Mouse (Mus musculus): ENCODE data around the gene Traf3. TPM values are rescaled to one million over a fixed set of nuclear protein-coding genes. Genes with fewer than 3 reads are reported as not detected.

The Traf3 gene
- polyA plus RNA-seq, 1 experiment from 2014 or later, result 4.0 TPM

DNA sequence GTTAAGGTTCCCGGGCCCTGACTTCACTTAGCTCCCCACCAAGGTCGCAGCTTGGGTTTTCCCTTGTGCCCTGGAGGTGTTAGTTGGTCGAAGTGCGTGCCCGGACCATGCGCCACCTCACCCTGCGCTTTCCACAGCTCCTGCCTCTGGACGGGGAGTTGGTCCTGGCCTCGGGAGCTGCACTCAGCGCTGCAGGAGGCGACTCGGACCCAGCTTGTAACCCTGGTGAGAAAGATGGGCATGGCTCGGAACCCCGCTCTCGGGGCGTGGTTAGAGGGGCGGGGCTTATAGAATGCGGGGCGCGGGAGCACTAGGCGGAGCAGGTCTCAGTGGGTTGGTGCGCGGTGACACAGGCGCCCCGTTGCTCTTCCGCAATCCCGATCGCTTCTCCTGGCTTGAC lies 107.8 kb downstream of the Traf3 start:
- Histone ChIP-seq H3K27me3 (replicated peaks; ENCODE audit: control insufficient read depth, insufficient read depth, low read length) (peaks cover 60% of the 10 kb centered on the region), H3K36me3 (ENCODE audit: control insufficient read depth, insufficient read depth, low read length) (no peaks in the 10 kb centered on the region), H3K4me1 (ENCODE audit: control insufficient read depth, insufficient read depth, low read length) (peaks cover 30% of the 10 kb centered on the region), H3K27ac (ENCODE audit: low read length) (no peak overlapping the region), H3K4me2 (ENCODE audit: low read depth, low read length) (peak overlapping the region; percentile 75), H3K9ac (ENCODE audit: low read depth, low read length) (peak overlapping the region; percentile 55; the same call in 1 of the 2 replicates), H3K9me3 (ENCODE audit: control insufficient read depth, low read length) (peaks cover 2% of the 10 kb centered on the region; the same call in 1 of the 2 replicates), H3K4me3 (ENCODE audit: low read length) (peak overlapping the region; percentile 43)
- ATAC-seq, result peak; percentile 15; the same call in 1 of the 2 replicates
- WGBS, result 6% methylated on average over 28 of the region's 28 CpGs

DNA sequence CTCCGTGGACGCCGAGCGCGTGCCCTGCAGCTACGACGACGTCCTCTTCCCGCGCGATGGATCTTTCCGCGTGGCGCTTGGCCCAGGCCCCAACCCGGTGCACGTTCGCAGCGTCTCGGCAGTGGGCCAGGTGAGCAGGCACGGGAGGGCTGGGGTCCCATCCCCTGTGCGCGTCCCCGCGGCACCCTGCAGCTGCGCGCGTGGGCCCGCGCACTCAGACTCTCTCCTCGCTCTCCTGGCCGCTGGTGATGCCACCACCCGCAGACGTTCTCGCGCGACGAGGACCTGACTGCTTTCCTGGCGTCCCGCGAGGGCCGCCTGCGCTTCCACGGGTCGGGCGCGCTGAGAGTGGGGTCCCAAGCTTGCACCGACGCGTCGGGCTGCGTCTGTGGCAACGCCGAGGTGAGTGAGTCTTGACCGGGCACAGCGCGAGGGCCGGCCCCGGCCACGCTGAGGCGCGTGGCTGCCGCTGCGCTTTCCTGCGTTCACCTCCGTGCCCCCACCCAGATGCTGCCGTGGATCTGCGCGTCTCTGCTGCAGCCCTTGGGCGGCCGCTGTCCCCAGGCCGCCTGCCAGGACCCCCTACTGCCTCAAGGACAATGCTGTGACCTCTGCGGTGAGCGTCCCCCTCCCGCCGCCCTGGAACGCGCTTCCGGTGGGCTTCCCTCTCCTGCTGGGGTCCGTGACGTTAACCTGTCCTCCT lies 108.4 kb downstream of the Traf3 start:
- H3K9me3 ChIP-seq (ENCODE audit: control insufficient read depth, low read length), result peaks cover 6% of the 10 kb centered on the region; the same call in 1 of the 2 replicates
- peaks cover 30% of the 10 kb centered on the region for H3K4me1 ChIP-seq (ENCODE audit: control insufficient read depth, insufficient read depth, low read length)
- peaks cover 60% of the 10 kb centered on the region for H3K27me3 ChIP-seq (replicated peaks; ENCODE audit: control insufficient read depth, insufficient read depth, low read length)
- peak overlapping the region; percentile 43 for H3K4me3 ChIP-seq (ENCODE audit: low read length)
- no peak overlapping the region for H3K27ac ChIP-seq (ENCODE audit: low read length)
- peak overlapping the region; percentile 75 for H3K4me2 ChIP-seq (ENCODE audit: low read depth, low read length)
- 3% methylated on average over 80 of the region's 80 CpGs for WGBS
- H3K36me3 ChIP-seq (ENCODE audit: control insufficient read depth, insufficient read depth, low read length), result no peaks in the 10 kb centered on the region
- no peak for ATAC-seq
- H3K9ac ChIP-seq (ENCODE audit: low read depth, low read length), result peak overlapping the region; percentile 55; the same call in 1 of the 2 replicates

DNA sequence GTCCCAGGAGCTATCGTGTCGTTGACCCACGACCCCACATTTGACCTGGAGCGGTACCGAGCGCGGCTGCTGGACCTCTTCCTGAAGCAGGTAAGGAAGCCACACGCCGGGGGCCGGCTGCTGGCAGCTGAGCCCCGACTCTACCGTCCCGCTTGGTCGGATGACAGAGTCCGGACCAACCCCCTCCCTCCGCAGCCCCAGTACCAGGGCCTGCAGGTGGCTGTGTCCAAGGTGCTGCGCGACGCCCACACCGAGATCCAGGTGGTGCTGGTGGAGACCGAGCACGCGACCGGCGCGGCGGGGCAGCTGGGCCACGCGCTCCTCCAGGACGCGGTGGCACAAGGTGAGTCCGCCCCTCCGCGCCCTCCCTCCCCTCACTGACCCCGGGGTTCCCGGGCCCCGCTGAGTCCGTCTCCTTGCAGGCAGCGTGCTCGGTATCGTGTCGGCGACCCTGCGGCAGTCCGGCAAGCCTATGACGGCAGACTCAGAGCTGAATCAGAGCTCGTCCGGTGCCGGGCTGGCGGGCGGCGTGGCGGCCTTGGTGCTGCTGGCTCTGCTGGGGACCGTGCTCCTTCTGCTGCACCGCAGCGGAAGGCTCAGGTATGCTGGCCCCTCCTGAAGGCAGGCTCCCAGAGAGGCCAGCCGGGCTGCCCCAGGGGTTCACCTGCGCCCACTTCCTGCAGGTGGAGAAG lies 109.1 kb downstream of the Traf3 start:
- peak overlapping the region; percentile 43 for H3K4me3 ChIP-seq (ENCODE audit: low read length)
- H3K9me3 ChIP-seq (ENCODE audit: control insufficient read depth, low read length), result peaks cover 8% of the 10 kb centered on the region; the same call in 1 of the 2 replicates
- no peak overlapping the region for H3K27ac ChIP-seq (ENCODE audit: low read length)
- peaks cover 58% of the 10 kb centered on the region for H3K27me3 ChIP-seq (replicated peaks; ENCODE audit: control insufficient read depth, insufficient read depth, low read length)
- peaks cover 28% of the 10 kb centered on the region for H3K4me1 ChIP-seq (ENCODE audit: control insufficient read depth, insufficient read depth, low read length)
- H3K4me2 ChIP-seq (ENCODE audit: low read depth, low read length), result peak overlapping the region; percentile 75
- H3K36me3 ChIP-seq (ENCODE audit: control insufficient read depth, insufficient read depth, low read length), result no peaks in the 10 kb centered on the region
- no peak for ATAC-seq
- H3K9ac ChIP-seq (ENCODE audit: low read depth, low read length), result peak overlapping the region; percentile 55; the same call in 1 of the 2 replicates
- 11% methylated on average over 55 of the region's 58 CpGs for WGBS

DNA sequence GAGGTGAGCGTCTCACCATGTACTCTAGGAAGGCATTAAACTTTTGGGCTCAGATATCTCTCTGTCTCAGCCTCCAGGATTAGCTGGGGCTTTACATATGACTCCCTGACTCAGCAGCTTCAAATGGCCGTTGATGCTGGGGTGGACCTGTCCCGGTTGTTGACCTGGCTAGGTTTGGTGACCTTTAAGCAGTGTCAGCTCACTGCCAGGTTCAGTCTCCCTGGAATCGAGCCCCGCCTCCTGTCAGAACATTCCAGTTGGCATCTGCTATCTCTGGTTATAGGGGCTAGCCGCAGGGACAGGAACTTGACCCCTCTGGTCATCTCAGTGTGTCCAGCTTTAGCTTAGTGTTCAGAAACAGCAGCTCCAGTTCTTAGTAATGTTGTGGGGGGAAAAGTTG lies 110.2 kb downstream of the Traf3 start:
- Histone ChIP-seq H3K9ac (ENCODE audit: low read depth, low read length) (no peak overlapping the region), H3K4me2 (ENCODE audit: low read depth, low read length) (no peak overlapping the region), H3K9me3 (ENCODE audit: control insufficient read depth, low read length) (peaks cover 8% of the 10 kb centered on the region; the same call in 1 of the 2 replicates), H3K4me1 (ENCODE audit: control insufficient read depth, insufficient read depth, low read length) (peaks cover 18% of the 10 kb centered on the region), H3K27ac (ENCODE audit: low read length) (no peak overlapping the region), H3K4me3 (ENCODE audit: low read length) (no peak overlapping the region), H3K27me3 (replicated peaks; ENCODE audit: control insufficient read depth, insufficient read depth, low read length) (peaks cover 51% of the 10 kb centered on the region), H3K36me3 (ENCODE audit: control insufficient read depth, insufficient read depth, low read length) (no peaks in the 10 kb centered on the region)
- WGBS, result 53% methylated on average over 6 of the region's 6 CpGs
- ATAC-seq, result no peak

DNA sequence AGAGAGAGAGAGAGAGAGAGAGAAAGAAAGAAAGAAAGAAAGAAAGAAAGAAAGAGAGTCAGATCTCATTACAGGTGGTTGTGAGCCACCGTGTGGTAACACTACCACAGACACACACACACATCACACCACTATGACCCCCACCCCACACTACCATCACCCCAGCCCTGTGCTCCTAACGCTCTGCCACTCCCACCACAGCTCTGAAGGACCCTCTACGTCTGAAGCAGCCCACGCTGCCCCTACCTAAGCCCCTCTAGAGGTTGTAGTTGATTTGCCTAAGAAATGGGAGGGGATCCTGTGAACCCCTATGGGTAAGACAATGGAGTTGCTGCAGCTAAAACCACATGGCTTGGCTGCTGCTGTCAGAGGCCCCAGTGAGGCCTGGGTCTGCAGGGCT lies 117.4 kb downstream of the Traf3 start:
- no peaks in the 10 kb centered on the region for H3K27me3 ChIP-seq (replicated peaks; ENCODE audit: control insufficient read depth, insufficient read depth, low read length)
- H3K27ac ChIP-seq (ENCODE audit: low read length), result no peak overlapping the region
- H3K4me1 ChIP-seq (ENCODE audit: control insufficient read depth, insufficient read depth, low read length), result peaks cover 3% of the 10 kb centered on the region; the same call in 1 of the 2 replicates
- WGBS, result 78% methylated on average over 4 of the region's 4 CpGs
- H3K9me3 ChIP-seq (ENCODE audit: control insufficient read depth, low read length), result peaks cover 8% of the 10 kb centered on the region; the same call in 1 of the 2 replicates
- no peaks in the 10 kb centered on the region for H3K36me3 ChIP-seq (ENCODE audit: control insufficient read depth, insufficient read depth, low read length)
- no peak overlapping the region for H3K9ac ChIP-seq (ENCODE audit: low read depth, low read length)
- no peak overlapping the region for H3K4me3 ChIP-seq (ENCODE audit: low read length)
- ATAC-seq, result no peak
- H3K4me2 ChIP-seq (ENCODE audit: low read depth, low read length), result no peak overlapping the region

DNA sequence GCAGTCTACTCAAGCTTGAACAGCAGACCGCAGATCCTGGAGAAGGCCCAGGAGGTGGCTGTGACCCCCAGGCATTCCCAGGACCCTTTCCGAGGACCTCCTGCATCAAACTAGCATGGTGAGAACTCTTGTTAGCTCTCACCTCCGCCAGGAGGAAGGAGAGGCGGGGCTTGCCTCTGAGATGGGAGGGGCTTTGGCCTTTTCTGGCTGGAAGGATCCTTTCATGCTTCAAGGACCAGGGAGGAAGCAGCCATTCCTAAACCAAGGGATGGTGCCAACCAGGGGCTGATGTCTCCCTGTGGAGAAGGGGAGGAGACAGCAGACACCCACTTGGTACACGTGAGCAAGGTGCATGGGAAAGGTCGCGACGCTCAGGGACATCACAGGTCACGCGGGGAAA lies 118.4 kb downstream of the Traf3 start:
- Histone ChIP-seq H3K4me3 (ENCODE audit: low read length) (0 out of 2 replicates have a peak overlapping the region, but pooled peaks have one; percentile 12), H3K36me3 (ENCODE audit: control insufficient read depth, insufficient read depth, low read length) (no peaks in the 10 kb centered on the region), H3K4me1 (ENCODE audit: control insufficient read depth, insufficient read depth, low read length) (peaks cover 3% of the 10 kb centered on the region; the same call in 1 of the 2 replicates), H3K27me3 (replicated peaks; ENCODE audit: control insufficient read depth, insufficient read depth, low read length) (no peaks in the 10 kb centered on the region), H3K9ac (ENCODE audit: low read depth, low read length) (no peak overlapping the region), H3K27ac (ENCODE audit: low read length) (no peak overlapping the region), H3K4me2 (ENCODE audit: low read depth, low read length) (peak overlapping the region; percentile 38; the same call in 1 of the 2 replicates), H3K9me3 (ENCODE audit: control insufficient read depth, low read length) (0 out of 2 replicates have a peak, but pooled peaks cover 3% of the 10 kb centered on the region)
- no peak; the same call in 1 of the 2 replicates for ATAC-seq
- 28% methylated on average over 10 of the region's 10 CpGs for WGBS

DNA sequence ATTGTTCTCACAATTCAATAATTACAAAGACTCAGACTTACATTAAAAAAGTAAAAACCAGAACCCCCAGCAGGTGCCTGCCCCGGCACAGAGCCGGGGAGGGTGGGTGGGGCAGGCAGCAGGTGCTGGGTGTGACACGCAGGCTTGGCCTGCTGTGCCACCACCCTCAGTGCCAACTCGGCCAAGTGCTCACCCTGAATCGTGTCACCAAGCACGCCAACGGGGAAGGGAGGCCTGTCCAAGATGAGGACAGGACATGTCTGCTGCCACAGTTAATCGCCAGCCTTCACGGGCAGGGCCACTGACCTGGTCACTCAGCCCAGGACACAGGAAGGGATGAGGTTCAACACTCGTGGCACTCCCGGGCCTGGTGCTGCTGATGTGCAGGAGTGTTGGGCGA lies 126.9 kb downstream of the Traf3 start:
- no peak overlapping the region for H3K27ac ChIP-seq (ENCODE audit: low read length)
- no peak overlapping the region for H3K4me2 ChIP-seq (ENCODE audit: low read depth, low read length)
- H3K9ac ChIP-seq (ENCODE audit: low read depth, low read length), result no peak overlapping the region
- H3K27me3 ChIP-seq (replicated peaks; ENCODE audit: control insufficient read depth, insufficient read depth, low read length), result no peaks in the 10 kb centered on the region
- no peaks in the 10 kb centered on the region for H3K4me1 ChIP-seq (ENCODE audit: control insufficient read depth, insufficient read depth, low read length)
- peaks cover 30% of the 10 kb centered on the region for H3K36me3 ChIP-seq (ENCODE audit: control insufficient read depth, insufficient read depth, low read length)
- H3K4me3 ChIP-seq (ENCODE audit: low read length), result no peak overlapping the region
- no peak for ATAC-seq
- WGBS, result 90% methylated on average over 12 of the region's 12 CpGs
- no peaks in the 10 kb centered on the region for H3K9me3 ChIP-seq (ENCODE audit: control insufficient read depth, low read length)

DNA sequence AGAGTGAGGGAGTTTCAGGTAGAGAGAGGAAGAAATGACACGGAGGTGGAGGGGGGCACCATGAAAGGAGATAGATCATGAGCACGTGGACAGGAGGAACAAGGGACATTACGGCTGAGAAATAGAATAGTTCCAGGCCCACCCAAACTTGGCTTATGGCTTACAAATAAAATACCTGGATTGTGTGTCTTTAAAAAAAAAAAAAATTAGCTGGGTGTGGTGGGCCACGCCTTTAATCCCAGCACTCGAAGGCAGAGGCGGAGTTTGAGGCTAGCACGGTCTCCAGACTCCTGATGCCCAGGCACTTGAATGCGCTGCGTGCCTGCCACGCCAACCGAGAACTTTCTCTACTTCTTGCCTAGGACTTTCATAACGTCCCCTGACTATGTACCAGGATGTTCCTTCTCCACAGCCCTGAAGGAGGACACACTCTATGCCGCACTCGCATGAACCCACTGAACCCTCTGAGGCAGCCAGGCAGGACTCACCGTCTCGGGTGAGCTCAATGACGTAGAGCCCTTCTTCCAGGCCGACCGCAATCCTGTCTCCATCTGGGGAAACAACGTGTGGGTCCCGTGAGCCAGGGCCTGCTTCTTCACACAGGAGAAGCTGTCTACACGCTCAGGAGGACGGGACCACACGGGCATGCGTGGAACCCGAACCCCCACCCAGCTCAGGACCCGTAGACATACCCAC lies 135.3 kb downstream of the Traf3 start:
- H3K4me3 ChIP-seq (ENCODE audit: low read length), result no peak overlapping the region
- 90% methylated on average over 27 of the region's 27 CpGs for WGBS
- no peaks in the 10 kb centered on the region for H3K4me1 ChIP-seq (ENCODE audit: control insufficient read depth, insufficient read depth, low read length)
- H3K36me3 ChIP-seq (ENCODE audit: control insufficient read depth, insufficient read depth, low read length), result peaks cover 47% of the 10 kb centered on the region
- no peaks in the 10 kb centered on the region for H3K27me3 ChIP-seq (replicated peaks; ENCODE audit: control insufficient read depth, insufficient read depth, low read length)
- H3K4me2 ChIP-seq (ENCODE audit: low read depth, low read length), result no peak overlapping the region
- no peak overlapping the region for H3K9ac ChIP-seq (ENCODE audit: low read depth, low read length)
- ATAC-seq, result no peak
- no peak overlapping the region for H3K27ac ChIP-seq (ENCODE audit: low read length)
- H3K9me3 ChIP-seq (ENCODE audit: control insufficient read depth, low read length), result no peaks in the 10 kb centered on the region

DNA sequence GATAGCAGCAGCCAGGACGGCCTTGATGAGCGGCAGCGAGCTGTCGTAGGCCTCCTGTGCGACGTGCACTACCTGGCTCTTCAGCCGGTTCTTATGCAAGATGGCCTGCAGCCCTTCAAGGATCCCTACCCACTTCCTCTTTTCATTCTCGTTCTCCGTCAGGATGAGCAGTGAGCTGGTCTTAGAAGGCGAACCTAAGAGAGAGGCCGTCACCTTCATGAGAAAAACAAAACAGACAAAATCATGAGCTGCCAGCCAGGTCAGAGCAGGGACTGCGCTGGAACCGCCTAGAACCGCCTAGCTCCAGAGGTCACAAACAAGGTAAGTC lies 135.8 kb downstream of the Traf3 start:
- no peak for ATAC-seq
- WGBS, result 92% methylated on average over 14 of the region's 14 CpGs
- Histone ChIP-seq H3K4me2 (ENCODE audit: low read depth, low read length) (no peak overlapping the region), H3K27me3 (replicated peaks; ENCODE audit: control insufficient read depth, insufficient read depth, low read length) (no peaks in the 10 kb centered on the region), H3K27ac (ENCODE audit: low read length) (no peak overlapping the region), H3K4me3 (ENCODE audit: low read length) (no peak overlapping the region), H3K9me3 (ENCODE audit: control insufficient read depth, low read length) (no peaks in the 10 kb centered on the region), H3K9ac (ENCODE audit: low read depth, low read length) (no peak overlapping the region), H3K36me3 (ENCODE audit: control insufficient read depth, insufficient read depth, low read length) (peaks cover 46% of the 10 kb centered on the region), H3K4me1 (ENCODE audit: control insufficient read depth, insufficient read depth, low read length) (no peaks in the 10 kb centered on the region)
